Mouse (Mus musculus) CH12.LX (cell line): Measurements from ENCODE around the gene Fgfr2. TPM values are rescaled to one million over a fixed set of nuclear protein-coding genes. Genes with fewer than 3 reads are reported as not detected.

Source experiments
- DNase-seq: peaks from one replicate; pipeline ENCODE4 v3.0.0-alpha.2; 2013; ENCODE audit errors: extremely low read depth
- H3K27ac ChIP-seq: 2 replicates; pipeline ENCODE4 v1.5.1; 2012; ENCODE audit warnings: low read depth, mild to moderate bottlenecking, control low read depth, moderate library complexity; ENCODE audit not compliant: insufficient read depth
- H3K27me3 ChIP-seq: replicated peaks from 2 replicates; pipeline ENCODE3; 2012; ENCODE audit warnings: inconsistent platforms
- H3K36me3 ChIP-seq, 2 experiments: replicated peaks in 1 of 2; 2 replicates each; pipeline versions ENCODE3 to v1.6.1; 2012; ENCODE audit warnings: inconsistent platforms in 1 of 2, low read length in 1 of 2, mild to moderate bottlenecking in 1 of 2, mixed read lengths in 1 of 2, moderate library complexity in 1 of 2; ENCODE audit not compliant: control insufficient read depth in 1 of 2, insufficient read depth in 1 of 2
- H3K4me1 ChIP-seq, 2 experiments: 2 replicates each; pipeline ENCODE4 v1.6.1; 2012; ENCODE audit warnings: inconsistent platforms in 1 of 2, moderate library complexity in 1 of 2; ENCODE audit not compliant: insufficient read depth in 2 of 2, control insufficient read depth in 1 of 2
- H3K4me2 ChIP-seq: 2 replicates; pipeline ENCODE4 v1.6.1; 2012; ENCODE audit warnings: low read depth, mild to moderate bottlenecking, control low read depth; ENCODE audit not compliant: poor library complexity, insufficient read depth, severe bottlenecking
- H3K4me3 ChIP-seq, 3 experiments: fragments of 150-350 bp in 1 of 3; sonication (generic) in 1 of 3; replicated peaks in 1 of 3; 2 replicates each; pipeline versions ENCODE3 to v1.5.1; 2011 to 2012; ENCODE audit warnings: low read depth in 2 of 3, low read length in 2 of 3, mild to moderate bottlenecking in 2 of 3, moderate library complexity in 2 of 3, control low read depth in 1 of 3, improper control_type of control experiment in 1 of 3, inconsistent platforms in 1 of 3, mixed read lengths in 1 of 3; ENCODE audit not compliant: poor library complexity in 1 of 3
- H3K79me2 ChIP-seq: replicated peaks from 2 replicates; pipeline ENCODE4 v1.6.1; 2012; ENCODE audit warnings: mild to moderate bottlenecking, moderate library complexity; ENCODE audit not compliant: control insufficient read depth, poor library complexity, insufficient read depth, severe bottlenecking; ENCODE audit errors: extremely low read depth
- H3K9ac ChIP-seq: 2 replicates; pipeline ENCODE4 v1.6.1; 2012; ENCODE audit warnings: low read depth, mild to moderate bottlenecking, control low read depth, moderate library complexity; ENCODE audit not compliant: insufficient read depth
- H3K9me3 ChIP-seq: replicated peaks from 2 replicates; pipeline ENCODE3; 2012; ENCODE audit warnings: low read length, inconsistent platforms, mixed read lengths
- BHLHE40 ChIP-seq: IDR thresholded peaks from 2 replicates; pipeline ENCODE4 v1.6.1; 2011; ENCODE audit warnings: mild to moderate bottlenecking, low read depth, low read length, improper control_type of control experiment
- CTCF ChIP-seq, 2 experiments: IDR thresholded peaks in 1 of 2; conservative IDR thresholded peaks in 1 of 2; 2 replicates each; pipeline ENCODE4 v1.5.1; 2011 to 2012; ENCODE audit warnings: low read depth in 2 of 2, low read length in 2 of 2, improper control_type of control experiment in 1 of 2, inconsistent platforms in 1 of 2, mild to moderate bottlenecking in 1 of 2, moderate library complexity in 1 of 2
- E2F4 ChIP-seq: IDR thresholded peaks from 2 replicates; pipeline ENCODE4 v1.6.1; 2011; ENCODE audit warnings: low read depth, low read length, improper control_type of control experiment; ENCODE audit not compliant: insufficient replicate concordance
- EP300 ChIP-seq: IDR thresholded peaks from 2 replicates; pipeline ENCODE4 v1.6.1; 2011; ENCODE audit warnings: low read length, improper control_type of control experiment
- ETS1 ChIP-seq: conservative IDR thresholded peaks from 2 replicates; pipeline ENCODE4 v1.6.1; 2012; ENCODE audit warnings: low read depth, mild to moderate bottlenecking, inconsistent platforms, low read length, improper control_type of control experiment, moderate library complexity
- GABPA ChIP-seq: IDR thresholded peaks from 2 replicates; pipeline ENCODE4 v1.6.1; 2012; ENCODE audit warnings: low read depth, low read length, improper control_type of control experiment, inconsistent platforms; ENCODE audit not compliant: insufficient replicate concordance
- HCFC1 ChIP-seq: IDR thresholded peaks from 2 replicates; pipeline ENCODE4 v1.6.1; 2012; ENCODE audit warnings: low read depth, mild to moderate bottlenecking, inconsistent platforms, low read length, improper control_type of control experiment
- JUN ChIP-seq: IDR thresholded peaks from 2 replicates; pipeline ENCODE4 v1.6.1; 2011; ENCODE audit warnings: low read depth, mild to moderate bottlenecking, low read length, improper control_type of control experiment, moderate library complexity; ENCODE audit not compliant: insufficient read depth
- JUND ChIP-seq: conservative IDR thresholded peaks from 2 replicates; pipeline ENCODE4 v1.6.1; 2011; ENCODE audit warnings: low read depth, low read length, improper control_type of control experiment
- MAFK ChIP-seq: IDR thresholded peaks from 2 replicates; pipeline ENCODE4 v1.6.1; 2011; ENCODE audit warnings: low read length, improper control_type of control experiment; ENCODE audit not compliant: insufficient replicate concordance
- MAX ChIP-seq: IDR thresholded peaks from 2 replicates; pipeline ENCODE4 v1.6.1; 2011; ENCODE audit warnings: low read length, improper control_type of control experiment
- MEF2A ChIP-seq: IDR thresholded peaks from 2 replicates; pipeline ENCODE4 v1.6.1; 2014; ENCODE audit warnings: low read depth, mild to moderate bottlenecking, inconsistent platforms, low read length, improper control_type of control experiment, borderline replicate concordance
- MXI1 ChIP-seq: IDR thresholded peaks from 2 replicates; pipeline ENCODE4 v1.6.1; 2011; ENCODE audit warnings: mild to moderate bottlenecking, low read depth, low read length, improper control_type of control experiment
- MYC ChIP-seq: IDR thresholded peaks from 2 replicates; pipeline ENCODE4 v1.6.1; 2011; ENCODE audit warnings: low read depth, mild to moderate bottlenecking, improper control_type of control experiment, low read length
- NELFE ChIP-seq: IDR thresholded peaks from 2 replicates; pipeline ENCODE4 v1.6.1; 2011; ENCODE audit warnings: low read depth, low read length, improper control_type of control experiment
- PAX5 ChIP-seq: IDR thresholded peaks from 2 replicates; pipeline ENCODE4 v1.6.1; 2012; ENCODE audit warnings: low read length, inconsistent platforms, mixed read lengths
- POLR2A ChIP-seq: IDR thresholded peaks from 2 replicates; pipeline ENCODE4 v1.6.1; 2011; ENCODE audit warnings: low read depth, mild to moderate bottlenecking, improper control_type of control experiment, low read length
- POLR2AphosphoS2 ChIP-seq: IDR thresholded peaks from 2 replicates; pipeline ENCODE4 v1.6.1; 2011; ENCODE audit warnings: low read depth, low read length, improper control_type of control experiment
- RAD21 ChIP-seq: IDR thresholded peaks from 2 replicates; pipeline ENCODE4 v1.6.1; 2011; ENCODE audit warnings: low read depth, mild to moderate bottlenecking, low read length, improper control_type of control experiment, moderate library complexity
- RCOR1 ChIP-seq: conservative IDR thresholded peaks from 2 replicates; pipeline ENCODE4 v1.6.1; 2012; ENCODE audit warnings: low read depth, mild to moderate bottlenecking, inconsistent platforms, low read length, improper control_type of control experiment
- SIN3A ChIP-seq: IDR thresholded peaks from 2 replicates; pipeline ENCODE4 v1.6.1; 2012; ENCODE audit warnings: low read length, improper control_type of control experiment, inconsistent platforms
- SMC3 ChIP-seq: IDR thresholded peaks from 2 replicates; pipeline ENCODE4 v1.6.1; 2011; ENCODE audit warnings: low read depth, low read length, improper control_type of control experiment
- UBTF ChIP-seq: IDR thresholded peaks from 2 replicates; pipeline ENCODE4 v1.6.1; 2012; ENCODE audit warnings: low read depth, mild to moderate bottlenecking, inconsistent platforms, low read length, improper control_type of control experiment, moderate library complexity
- USF2 ChIP-seq: conservative IDR thresholded peaks from 2 replicates; pipeline ENCODE4 v1.6.1; 2011; ENCODE audit warnings: low read depth, low read length, improper control_type of control experiment
- ZC3H11A ChIP-seq: IDR thresholded peaks from 2 replicates; pipeline ENCODE4 v1.6.1; 2012; ENCODE audit warnings: low read depth, mild to moderate bottlenecking, inconsistent platforms, low read length, improper control_type of control experiment
- ZKSCAN1 ChIP-seq: IDR thresholded peaks from 2 replicates; pipeline ENCODE4 v1.6.1; 2012; ENCODE audit warnings: low read depth, inconsistent platforms, low read length, improper control_type of control experiment, borderline replicate concordance
- ZMIZ1 ChIP-seq: IDR thresholded peaks from 2 replicates; pipeline ENCODE4 v1.6.1; 2012; ENCODE audit warnings: low read depth, mild to moderate bottlenecking, inconsistent platforms, low read length, improper control_type of control experiment
- ZNF384 ChIP-seq: IDR thresholded peaks from 2 replicates; pipeline ENCODE4 v1.6.1; 2012; ENCODE audit warnings: low read depth, low read length, improper control_type of control experiment, inconsistent platforms
- dilution Hi-C: fragments of 300-500 bp; cut with MboI; formaldehyde crosslinking; loops from 2 replicates; pipeline ENCODE4 v1.14.3; 2020; ENCODE audit warnings: low sequenced_read_pairs; ENCODE audit not compliant: extremely low pct_unique_long_range_greater_than_20kb, extremely low pct_ligation_motif_present
- in situ Hi-C: fragments of 300-500 bp; cut with MboI; formaldehyde crosslinking; loops from 3 replicates; pipeline ENCODE4 v1.14.3; 2019; ENCODE audit warnings: low sequenced_read_pairs, low pct_ligation_motif_present, low pct_unique_long_range_greater_than_20kb, mixed read lengths
- polyA plus RNA-seq: library from polyadenylated mRNA; unstranded; fragments of >175 nt; gene quantifications from 2 replicates; pipeline ENCODE4 v1.2.1, GENCODE M21; 2012; ENCODE audit warnings: low read depth; ENCODE audit not compliant: insufficient read length
- total RNA-seq, 2 experiments: library from RNA; depleted of rRNA; stranded (reverse); fragments of 300-350 nt in 1 of 2; fragments of >200 nt in 1 of 2; gene quantifications; 2 replicates each; pipeline ENCODE4 v1.2.3; 2012 to 2014

Gene Fgfr2
- total and polyA plus RNA-seq, 3 experiments, result not detected

- TF ChIP-seq CTCF (conservative IDR thresholded peaks at IDR 0.05 in 1 of 2, IDR thresholded peaks at IDR 0.05 in 1 of 2; ENCODE audit: low read depth in 2 of 2, low read length in 2 of 2) (no peak), EP300 (no peak), ZKSCAN1 (no peak), E2F4 (no peak), PAX5 (no peak), ZNF384 (no peak), ETS1 (no peak), UBTF (no peak), JUN (no peak), HCFC1 (no peak), RAD21 (no peak), MAFK (no peak), RCOR1 (no peak), USF2 (no peak), JUND (no peak), BHLHE40 (no peak), MEF2A (no peak), ZC3H11A (no peak), SMC3 (no peak), MAX (no peak)
- no peaks in the 10 kb centered on the region for H3K9me3 ChIP-seq
- H3K4me1 ChIP-seq, result no peaks in the 10 kb centered on the region
- no peak overlapping the region for H3K4me3 ChIP-seq
- H3K36me3 ChIP-seq, result no peaks in the 10 kb centered on the region
- in situ Hi-C loops, result no loop called here
- H3K27ac ChIP-seq, result no peak overlapping the region
- H3K4me2 ChIP-seq, result no peak overlapping the region
- no peak overlapping the region for H3K9ac ChIP-seq
- H3K79me2 ChIP-seq, result no peaks in the 10 kb centered on the region
- no peak for DNase-seq
- peaks cover 94% of the 10 kb centered on the region for H3K27me3 ChIP-seq
- dilution Hi-C loops, result no loop called here
Observed at GRCm38 (mm10) chr7:130316294-130316693, 2806.9 kb downstream of the Fgfr2 start.

- Histone ChIP-seq H3K9me3 (no peaks in the 10 kb centered on the region), H3K27ac (no peak overlapping the region), H3K79me2 (no peaks in the 10 kb centered on the region)
- dilution Hi-C loops, result no loop called here
- no peak for DNase-seq
- TF ChIP-seq GABPA, result no peak
- no peak for TF ChIP-seq SIN3A
- TF ChIP-seq PAX5, result no peak
- no peak for TF ChIP-seq NELFE
- TF ChIP-seq ZC3H11A, result no peak
- TF ChIP-seq POLR2A, result no peak
- TF ChIP-seq ZMIZ1, result no peak
- TF ChIP-seq MXI1, result no peak
- TF ChIP-seq MYC, result no peak
- no peak for TF ChIP-seq POLR2AphosphoS2
- no peak for TF ChIP-seq UBTF
- TF ChIP-seq, all 38 proteins: peak for 0
- Histone ChIP-seq H3K4me3 (no peak overlapping the region), H3K9ac (no peak overlapping the region), H3K4me2 (no peak overlapping the region), H3K27me3 (peaks cover 92% of the 10 kb centered on the region), H3K36me3 (no peaks in the 10 kb centered on the region), H3K4me1 (no peaks in the 10 kb centered on the region)
- in situ Hi-C loops, result no loop called here
Observed at GRCm38 (mm10) chr7:130315221-130315620, 2807.9 kb downstream of the Fgfr2 start.
